In genomic region chr12:76190940-76191339, GRCm38 (mm10) we compare ENCODE assay signal across 9 mouse cellular contexts. TPM values are rescaled to one million over a fixed set of nuclear protein-coding genes. Genes with fewer than 3 reads are reported as not detected.
DNase-seq lines count a peak whose midpoint lies in the region; ATAC-seq and TF ChIP-seq lines count a peak whose summit lies in the region.
"Had no signal": no experiment of that assay in that cellular context is flagged by ENCODE, and none has a peak within 500 bp of the region (broad histone marks: within the 10 kb centered on the region; RNA-seq: fewer than 3 reads in every experiment).

No protein-coding gene starts in this region.

- peak; percentile 54; the same call in 1 of the 2 replicates for TF ChIP-seq CTCF in brain, embryonic 14.5 days (IDR thresholded peaks at IDR 0.05; ENCODE audit: borderline replicate concordance, extremely low read depth, insufficient read depth, insufficient read length)
- peak; percentile 86 for TF ChIP-seq CTCF in forebrain, postnatal 0 days (IDR thresholded peaks at IDR 0.05; ENCODE audit: low read depth)

- H3K9ac ChIP-seq in forebrain, postnatal 0 days = no peak overlapping the region

- peak; percentile 47 to 63 for DNase-seq in heart, adult 18-20 months
- no peak for DNase-seq in heart, postnatal 25 days (ENCODE audit: low spot score)
- DNase-seq in CD4-positive helper T cell, adult 2 months (ENCODE audit: low read depth, low spot score) = peak; percentile 60
- DNase-seq in brain, embryonic 14.5 days (ENCODE audit: low read depth) = peak; percentile 88
- DNase-seq in forebrain, postnatal 0 days = peak; percentile 63
- DNase-seq in kidney, postnatal 25 days = peak; percentile 24 to 46
- DNase-seq in natural killer cell, adult 2 months (ENCODE audit: low spot score in 2 of 2) = peak; percentile 18 to 19
- DNase-seq in spleen, postnatal 14 days (ENCODE audit: low spot score in 2 of 2) = no peak

- TF ChIP-seq POLR2A in brain, embryonic 14.5 days (IDR thresholded peaks at IDR 0.05; ENCODE audit: borderline replicate concordance, extremely low read depth, insufficient read depth, insufficient read length, poor library complexity, severe bottlenecking) = no peak

- no peak overlapping the region for H3K27ac ChIP-seq in forebrain, postnatal 0 days (ENCODE audit: low read depth, low read length)

- H3K4me3 ChIP-seq in forebrain, postnatal 0 days (ENCODE audit: low read depth, low read length) = no peak overlapping the region

- intact Hi-C loops in heart, postnatal 25 days (cut with DNase I) = loop anchor here (5.0 kb wide), 1 partner anchor 404 kb away; no protein-coding TSS in a partner anchor

- H3K27me3 ChIP-seq in forebrain, postnatal 0 days (ENCODE audit: insufficient read depth, low read length) = no peaks in the 10 kb centered on the region

- 54% methylated on average over 11 of the region's 11 CpGs for WGBS in forebrain, postnatal 0 days

- no peak overlapping the region for H3K4me2 ChIP-seq in forebrain, postnatal 0 days (ENCODE audit: low read depth)

- no peaks in the 10 kb centered on the region for H3K36me3 ChIP-seq in forebrain, postnatal 0 days (ENCODE audit: insufficient read depth)

- H3K9me3 ChIP-seq in forebrain, postnatal 0 days (ENCODE audit: low read length) = no peaks in the 10 kb centered on the region

- ATAC-seq in forebrain, postnatal 0 days = peak; percentile 63

- peaks cover 3% of the 10 kb centered on the region; the same call in 1 of the 2 replicates for H3K4me1 ChIP-seq in forebrain, postnatal 0 days (ENCODE audit: insufficient read depth)

RNA-seq across cellular contexts. Expression of gene Esr2, which starts 13.9 kb away (rescaled TPM):
- total RNA-seq in heart, adult 18-20 months (2021) = not detected
- total RNA-seq in heart, postnatal 25 days (2021) = under 1 TPM in 1 of 2 experiments, not detected in 1; 0.08 TPM
- 0.27 and 0.28 TPM in 2 replicates for polyA plus RNA-seq in brain, embryonic 14.5 days (2012; rRNA removed)
- 0.15 and 0.95 TPM in 2 replicates for total RNA-seq in forebrain, postnatal 0 days (2014; rRNA removed)
- 0.23 and 0.35 TPM in 2 replicates for polyA plus RNA-seq in forebrain, postnatal 0 days (2015; fragmentation: Nextera tagmentation; extraction: Ambion mirVana)

RNA-seq across cellular contexts. Expression of gene Tex21, which starts 55.6 kb away (rescaled TPM):
- not detected for total RNA-seq in heart, adult 18-20 months (2021)
- total RNA-seq in heart, postnatal 25 days (2021) = not detected
- polyA plus RNA-seq in brain, embryonic 14.5 days (2012; rRNA removed) = 0.04 TPM in 1 of 2 replicates, not detected in the other
- total RNA-seq in forebrain, postnatal 0 days (2014; rRNA removed) = not detected in 2 replicates
- not detected in 2 replicates for polyA plus RNA-seq in forebrain, postnatal 0 days (2015; fragmentation: Nextera tagmentation; extraction: Ambion mirVana)
- polyA plus RNA-seq: stomach, embryonic 16.5 days had no signal

Comparison
In these comparisons a context has a peak if more than half of its experiments do, and no peak if none do; other contexts are left out.
1. DNase-seq: peak in heart, adult 18-20 months (2 of 2), CD4-positive helper T cell, adult 2 months (single experiment), brain, embryonic 14.5 days (single experiment), forebrain, postnatal 0 days (single experiment), kidney, postnatal 25 days (2 of 2) and natural killer cell, adult 2 months (2 of 2); none in heart, postnatal 25 days (single experiment) and spleen, postnatal 14 days (0 of 2).